Mouse (Mus musculus) embryonic facial prominence, embryonic 13.5 days (tissue): ENCODE data around the gene Fgfr2. TPM values are rescaled to one million over a fixed set of nuclear protein-coding genes. Genes with fewer than 3 reads are reported as not detected.
A peak's percentile ranks its signal among the peaks of the same experiment; 100 is the strongest.
"Not testable (repeated sequence)": the region's sequence is repeated elsewhere in the genome, so short reads cannot be mapped to it uniquely, and the experiment has no call there.

Experiments used
- ATAC-seq: fragments of 200-750 bp; cut with Nextera tagmentation; 2 replicates; pipeline ENCODE4 v1.8.0; 2017; ENCODE audit warnings: low read depth; ENCODE audit not compliant: insufficient number of reproducible peaks, insufficient read depth, low FRiP score, low TSS enrichment
- H3K27ac ChIP-seq: fragments of 300-500 bp; sonication (generic); 2 replicates; pipeline ENCODE4 v1.5.1; 2015; ENCODE audit warnings: moderate library complexity, mild to moderate bottlenecking, inconsistent platforms
- H3K27me3 ChIP-seq: fragments of 300-500 bp; sonication (generic); 2 replicates; pipeline ENCODE4 v1.6.1; 2015; ENCODE audit warnings: mild to moderate bottlenecking, inconsistent platforms
- H3K36me3 ChIP-seq: fragments of 300-500 bp; sonication (generic); 2 replicates; pipeline ENCODE4 v1.6.1; 2015; ENCODE audit warnings: mild to moderate bottlenecking, inconsistent platforms
- H3K4me1 ChIP-seq: fragments of 300-500 bp; sonication (generic); 2 replicates; pipeline ENCODE4 v1.6.1; 2015; ENCODE audit warnings: inconsistent platforms
- H3K4me2 ChIP-seq: fragments of 300-500 bp; sonication (generic); 2 replicates; pipeline ENCODE4 v1.6.1; 2015; ENCODE audit warnings: moderate library complexity, mild to moderate bottlenecking, inconsistent platforms
- H3K4me3 ChIP-seq: fragments of 300-500 bp; sonication (generic); 2 replicates; pipeline ENCODE4 v1.5.1; 2015; ENCODE audit warnings: mild to moderate bottlenecking, inconsistent platforms
- H3K9ac ChIP-seq: fragments of 300-500 bp; sonication (generic); 2 replicates; pipeline ENCODE4 v1.6.1; 2015; ENCODE audit warnings: mild to moderate bottlenecking, inconsistent platforms
- H3K9me3 ChIP-seq: fragments of 300-500 bp; sonication (generic); 2 replicates; pipeline ENCODE4 v1.6.1; 2016; ENCODE audit warnings: inconsistent platforms
- WGBS: fragments of 180-500 bp; shearing (Covaris S2); methylation state at CpG from one replicate; pipeline ENCODE4 v1.1.7; 2015; ENCODE audit warnings: mixed read lengths; 5-methylcytosine and 5-hydroxymethylcytosine counted together
- polyA plus RNA-seq: library from polyadenylated mRNA; unstranded; fragments of >200 nt; fragmentation: Nextera tagmentation; extraction: Ambion mirVana; gene quantifications from 2 replicates; pipeline ENCODE4 v1.2.1, GENCODE M21; 2015

Gene Fgfr2
- polyA plus RNA-seq, 1 experiment from 2014 or later = 174 TPM

- H3K4me1 ChIP-seq = peaks cover 23% of the 10 kb centered on the region
- no peak overlapping the region for H3K4me3 ChIP-seq
- no peak for ATAC-seq
- H3K9ac ChIP-seq = no peak overlapping the region
- H3K36me3 ChIP-seq = peaks cover 40% of the 10 kb centered on the region
- no peaks in the 10 kb centered on the region for H3K27me3 ChIP-seq
- WGBS = 45% methylated on average over 5 of the region's 5 CpGs
- no peaks in the 10 kb centered on the region for H3K9me3 ChIP-seq
- H3K27ac ChIP-seq = peak overlapping the region; percentile 62
- H3K4me2 ChIP-seq = no peak overlapping the region
Observed at GRCm38 (mm10) chr7:130161581-130161980, 2961.6 kb downstream of the Fgfr2 start.

- H3K4me2 ChIP-seq = no peak overlapping the region
- no peak overlapping the region for H3K27ac ChIP-seq
- no peak for ATAC-seq
- no peaks in the 10 kb centered on the region for H3K27me3 ChIP-seq
- peaks cover 25% of the 10 kb centered on the region for H3K36me3 ChIP-seq
- H3K4me3 ChIP-seq = no peak overlapping the region
- no peak overlapping the region for H3K9ac ChIP-seq
- 89% methylated on average over 3 of the region's 3 CpGs for WGBS
- H3K4me1 ChIP-seq = peaks cover 10% of the 10 kb centered on the region
- no peaks in the 10 kb centered on the region for H3K9me3 ChIP-seq
Observed at GRCm38 (mm10) chr7:130158845-130159244, 2964.3 kb downstream of the Fgfr2 start.

- H3K27ac ChIP-seq = no peak overlapping the region
- no peaks in the 10 kb centered on the region for H3K27me3 ChIP-seq
- H3K4me2 ChIP-seq = no peak overlapping the region
- H3K36me3 ChIP-seq = no peaks in the 10 kb centered on the region
- no peaks in the 10 kb centered on the region for H3K9me3 ChIP-seq
- H3K4me1 ChIP-seq = no peaks in the 10 kb centered on the region
- ATAC-seq = no peak
- no peak overlapping the region for H3K4me3 ChIP-seq
- 77% methylated on average over 7 of the region's 7 CpGs for WGBS
- H3K9ac ChIP-seq = no peak overlapping the region
Observed at GRCm38 (mm10) chr7:130153363-130153969, 2969.7 kb downstream of the Fgfr2 start.

- Histone ChIP-seq H3K36me3 (no peaks in the 10 kb centered on the region), H3K4me2 (no peak overlapping the region), H3K9ac (no peak overlapping the region), H3K4me1 (0 out of 2 replicates have a peak, but pooled peaks cover 2% of the 10 kb centered on the region), H3K27me3 (no peaks in the 10 kb centered on the region), H3K4me3 (no peak overlapping the region), H3K9me3 (no peaks in the 10 kb centered on the region), H3K27ac (no peak overlapping the region)
- 89% methylated on average over 5 of the region's 5 CpGs for WGBS
- no peak for ATAC-seq
Observed at GRCm38 (mm10) chr7:130148906-130149305, 2974.2 kb downstream of the Fgfr2 start.

GRCm38 (mm10) chr7:130147230-130147629 is 2975.9 kb downstream of the Fgfr2 start:
- no peak for ATAC-seq
- no peaks in the 10 kb centered on the region for H3K36me3 ChIP-seq
- peaks cover 14% of the 10 kb centered on the region for H3K4me1 ChIP-seq

GRCm38 (mm10) chr7:130145211-130145610 is 2977.9 kb downstream of the Fgfr2 start:
- Histone ChIP-seq H3K4me2 (no peak overlapping the region), H3K4me3 (no peak overlapping the region), H3K36me3 (no peaks in the 10 kb centered on the region), H3K27ac (no peak overlapping the region), H3K4me1 (peaks cover 16% of the 10 kb centered on the region), H3K9ac (no peak overlapping the region), H3K27me3 (no peaks in the 10 kb centered on the region), H3K9me3 (no peaks in the 10 kb centered on the region)
- 92% methylated on average over 4 of the region's 4 CpGs for WGBS
- ATAC-seq = no peak

More at GRCm38 (mm10) chr7:130147230-130147629, 2975.9 kb downstream of the Fgfr2 start:
- WGBS = 69% methylated on average over 7 of the region's 7 CpGs
- Histone ChIP-seq H3K9me3 (no peaks in the 10 kb centered on the region), H3K4me3 (no peak overlapping the region), H3K27me3 (no peaks in the 10 kb centered on the region), H3K27ac (peak overlapping the region; percentile 52), H3K4me2 (no peak overlapping the region), H3K9ac (no peak overlapping the region)

GRCm38 (mm10) chr7:130143371-130143770 is 2979.8 kb downstream of the Fgfr2 start:
- Histone ChIP-seq H3K27ac (no peak overlapping the region), H3K9ac (no peak overlapping the region), H3K36me3 (no peaks in the 10 kb centered on the region), H3K27me3 (no peaks in the 10 kb centered on the region), H3K4me3 (no peak overlapping the region), H3K4me2 (no peak overlapping the region), H3K4me1 (peaks cover 16% of the 10 kb centered on the region), H3K9me3 (no peaks in the 10 kb centered on the region)
- 67% methylated on average over 7 of the region's 7 CpGs for WGBS
- ATAC-seq = no peak

- no peaks in the 10 kb centered on the region for H3K27me3 ChIP-seq
- no peak overlapping the region for H3K9ac ChIP-seq
- H3K27ac ChIP-seq = no peak overlapping the region; the same call in 1 of the 2 replicates
- no peaks in the 10 kb centered on the region for H3K36me3 ChIP-seq
- WGBS = 79% methylated on average over 3 of the region's 3 CpGs
- H3K4me2 ChIP-seq = no peak overlapping the region
- no peak overlapping the region for H3K4me3 ChIP-seq
- no peak for ATAC-seq
- H3K4me1 ChIP-seq = peaks cover 14% of the 10 kb centered on the region
- H3K9me3 ChIP-seq = no peaks in the 10 kb centered on the region
Observed at GRCm38 (mm10) chr7:130141088-130141873, 2981.9 kb downstream of the Fgfr2 start.

- H3K4me3 ChIP-seq = no peak overlapping the region
- no peaks in the 10 kb centered on the region for H3K36me3 ChIP-seq
- peaks cover 8% of the 10 kb centered on the region for H3K4me1 ChIP-seq
- no peaks in the 10 kb centered on the region for H3K9me3 ChIP-seq
- 58% methylated on average over 3 of the region's 3 CpGs for WGBS
- no peaks in the 10 kb centered on the region for H3K27me3 ChIP-seq
- no peak overlapping the region for H3K4me2 ChIP-seq
- no peak overlapping the region for H3K9ac ChIP-seq
- H3K27ac ChIP-seq = no peak overlapping the region
- ATAC-seq = no peak
Observed at GRCm38 (mm10) chr7:130134924-130135365, 2988.2 kb downstream of the Fgfr2 start.

GRCm38 (mm10) chr7:130134428-130134827 is 2988.7 kb downstream of the Fgfr2 start:
- H3K9me3 ChIP-seq, H3K27me3 ChIP-seq, H3K4me2 ChIP-seq, H3K27ac ChIP-seq, H3K9ac ChIP-seq, ATAC-seq, H3K36me3 ChIP-seq, H3K4me3 ChIP-seq: not testable (repeated sequence)
- H3K4me1 ChIP-seq = peaks cover 11% of the 10 kb centered on the region

- 80% methylated on average over 5 of the region's 5 CpGs for WGBS
- ATAC-seq = no peak
- no peak overlapping the region for H3K4me2 ChIP-seq
Observed at GRCm38 (mm10) chr7:130130226-130130625, 2992.9 kb downstream of the Fgfr2 start.

More at GRCm38 (mm10) chr7:130130226-130130625, 2992.9 kb downstream of the Fgfr2 start:
- Histone ChIP-seq H3K4me3 (no peak overlapping the region), H3K27ac (no peak overlapping the region), H3K4me1 (peaks cover 30% of the 10 kb centered on the region), H3K27me3 (no peaks in the 10 kb centered on the region), H3K9ac (no peak overlapping the region), H3K36me3 (no peaks in the 10 kb centered on the region), H3K9me3 (no peaks in the 10 kb centered on the region)
